Mouse (Mus musculus): Measurements from ENCODE around the gene Ppp2r5d. TPM values are rescaled to one million over a fixed set of nuclear protein-coding genes. Genes with fewer than 3 reads are reported as not detected.

The Ppp2r5d gene
- total RNA-seq, 2 experiments from 2014 or later: 26.9 to 29.1 TPM

DNA sequence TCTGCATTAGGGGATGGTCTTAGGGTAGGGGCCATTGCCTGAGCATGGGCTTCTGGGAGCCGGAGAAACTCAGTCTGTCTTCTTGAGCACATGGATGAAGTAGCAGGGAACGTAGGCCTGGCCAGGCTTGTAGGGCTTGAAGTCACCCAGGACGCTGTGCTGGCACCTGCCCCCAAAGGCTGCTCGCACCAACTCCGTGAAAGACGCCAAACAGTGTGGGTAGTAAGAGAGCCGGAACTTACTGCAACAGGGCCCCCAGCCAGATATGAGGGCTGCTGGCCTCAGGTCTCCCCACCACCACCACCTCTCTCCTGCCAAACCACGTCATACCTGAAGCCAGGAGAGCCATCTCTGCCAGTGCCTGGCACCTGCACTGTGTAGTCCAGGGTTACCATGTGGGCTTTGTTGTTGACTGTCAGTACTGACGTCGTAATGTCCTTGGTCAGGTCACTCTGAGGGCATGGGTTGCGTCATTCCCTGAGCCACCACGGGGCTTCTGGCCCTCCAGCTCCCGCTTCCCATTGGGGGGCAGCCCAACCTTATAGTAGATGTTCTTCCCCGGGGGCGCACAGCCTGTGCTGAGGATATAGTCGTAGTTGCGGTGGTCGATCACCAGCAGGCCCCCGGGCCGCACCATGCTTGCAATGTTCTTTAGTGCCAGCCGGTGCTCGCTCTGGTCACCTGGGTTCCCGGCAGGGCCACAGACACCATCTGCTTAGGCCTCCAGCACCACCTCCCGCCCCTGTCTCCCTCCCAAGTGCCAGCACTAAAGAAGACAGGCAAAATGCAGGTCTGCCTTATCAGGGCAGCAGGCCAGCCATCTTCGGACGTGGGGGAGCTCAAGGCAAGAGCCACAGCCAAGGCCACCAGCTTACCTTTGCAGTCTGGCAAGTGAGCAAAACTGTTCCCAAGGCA is 21.1 kb upstream of the Ppp2r5d start:
- intact Hi-C loops (cut with DNase I; ENCODE audit: low total_unique reads): loop anchor here (5.0 kb wide), 1 partner anchor 199 kb away; no protein-coding TSS in a partner anchor
- no peak for DNase-seq

DNA sequence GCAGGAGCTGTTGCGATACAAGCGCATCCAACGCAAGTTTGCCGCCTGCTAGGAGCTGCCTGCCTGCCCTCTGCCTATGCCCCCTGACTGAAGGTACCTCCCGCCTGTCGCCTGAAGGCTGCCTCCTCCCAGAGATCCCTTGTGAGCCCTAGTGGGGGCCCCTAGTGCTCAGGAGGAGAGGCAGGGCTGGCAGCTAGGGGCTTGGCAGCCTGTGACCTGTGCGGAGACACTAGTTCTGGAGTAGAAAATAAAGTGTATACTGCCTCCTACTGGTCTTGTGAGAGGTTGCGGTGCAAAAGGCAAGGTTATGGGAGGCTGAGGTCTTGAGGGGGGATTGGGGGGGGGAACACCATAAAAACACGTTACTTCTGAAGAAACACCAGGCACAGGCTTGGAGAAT is 20.4 kb upstream of the Ppp2r5d start:
- peak; percentile 41 for DNase-seq
- intact Hi-C loops (cut with DNase I; ENCODE audit: low total_unique reads): loop anchor here (5.0 kb wide), 1 partner anchor 198 kb away; no protein-coding TSS in a partner anchor

DNA sequence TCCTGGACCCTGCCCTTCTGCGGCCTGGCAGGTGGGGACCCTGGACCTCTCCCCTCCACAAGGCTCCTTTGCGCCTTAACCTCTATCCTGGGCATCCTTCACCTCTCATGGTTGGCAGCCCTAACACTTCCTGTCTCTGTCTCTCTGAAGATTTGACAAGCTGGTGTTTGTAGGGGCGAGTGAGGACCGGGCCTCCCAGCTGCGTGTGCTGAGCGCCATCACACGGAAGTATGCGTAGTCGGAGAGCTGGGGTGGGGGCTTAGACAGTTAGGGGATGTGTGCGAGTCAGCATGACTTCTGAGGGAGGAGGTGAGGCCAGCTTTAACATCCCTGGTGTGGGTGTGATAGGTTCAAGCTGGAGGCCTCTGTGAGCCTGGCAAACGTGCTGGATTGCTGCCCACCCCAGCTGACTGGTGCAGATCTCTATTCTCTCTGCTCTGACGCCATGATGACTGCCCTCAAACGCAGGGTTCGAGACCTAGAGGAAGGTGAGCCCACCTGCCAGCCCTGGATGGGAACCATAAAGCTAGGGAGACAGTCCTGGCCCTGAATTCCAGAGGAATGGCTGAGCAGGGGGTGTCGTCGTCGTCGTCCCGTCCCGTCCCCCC is 19.7 kb upstream of the Ppp2r5d start:
- intact Hi-C loops (cut with DNase I; ENCODE audit: low total_unique reads): loop anchor here (5.0 kb wide), 1 partner anchor 197 kb away; no protein-coding TSS in a partner anchor
- DNase-seq: no peak

DNA sequence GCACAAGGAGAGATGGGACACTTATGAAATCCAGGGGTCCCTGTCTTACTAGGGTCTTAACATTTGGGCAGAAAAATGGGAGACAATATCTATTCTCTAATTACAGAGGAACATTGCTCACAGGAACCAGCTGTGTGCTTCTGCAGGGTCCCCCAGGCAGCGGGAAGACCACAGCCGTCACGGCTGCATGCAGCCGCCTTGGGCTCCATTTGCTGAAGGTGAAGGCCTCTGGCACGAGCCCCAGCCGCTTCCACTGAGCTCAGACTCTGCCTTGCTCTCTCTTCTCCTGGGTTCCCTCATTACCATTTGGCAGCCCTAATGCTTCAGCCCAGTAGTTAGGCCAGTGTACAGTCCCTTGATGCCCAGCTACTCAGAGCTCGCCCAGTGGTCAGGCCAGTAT is 16.2 kb upstream of the Ppp2r5d start:
- intact Hi-C loops (cut with DNase I; ENCODE audit: low total_unique reads): no loop called here

DNA sequence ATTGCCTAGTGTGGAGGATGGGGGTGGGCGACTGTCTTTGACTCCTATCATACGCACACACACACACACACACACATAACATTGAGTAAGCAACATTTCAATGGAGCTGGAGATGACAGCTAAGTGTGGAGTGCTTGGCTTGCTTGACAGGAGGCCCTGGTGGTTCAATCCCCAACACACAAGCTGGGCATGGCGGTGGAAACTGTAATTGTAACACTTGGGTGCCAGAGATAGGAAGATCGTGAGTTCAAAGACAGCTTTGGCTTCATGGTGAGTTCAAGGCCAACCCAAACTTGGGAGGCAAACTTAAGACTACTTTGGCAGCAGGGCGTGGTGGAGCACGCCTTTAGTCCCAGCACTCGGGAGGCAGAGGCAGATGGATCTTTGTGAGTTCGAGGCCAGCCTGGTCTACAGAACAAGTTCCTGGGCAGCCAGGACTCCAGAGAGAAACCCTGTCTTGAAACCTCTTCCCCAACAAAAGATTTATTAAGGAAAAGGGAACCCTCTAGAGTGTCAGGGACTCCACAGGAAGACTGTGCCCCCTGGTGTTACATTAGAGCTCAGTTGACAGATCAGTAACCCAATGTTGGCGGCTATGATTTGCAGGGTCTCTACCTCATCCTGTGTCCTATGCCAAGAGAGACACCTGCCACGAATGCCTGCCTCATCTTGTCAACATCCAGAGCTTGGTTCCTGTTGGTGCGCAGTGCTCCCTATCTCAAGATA is 10.0 kb upstream of the Ppp2r5d start:
- no peak for DNase-seq
- intact Hi-C loops (cut with DNase I; ENCODE audit: low total_unique reads): no loop called here

More for the DNA sequence above, 16.2 kb upstream of the Ppp2r5d start:
- DNase-seq: no peak

DNA sequence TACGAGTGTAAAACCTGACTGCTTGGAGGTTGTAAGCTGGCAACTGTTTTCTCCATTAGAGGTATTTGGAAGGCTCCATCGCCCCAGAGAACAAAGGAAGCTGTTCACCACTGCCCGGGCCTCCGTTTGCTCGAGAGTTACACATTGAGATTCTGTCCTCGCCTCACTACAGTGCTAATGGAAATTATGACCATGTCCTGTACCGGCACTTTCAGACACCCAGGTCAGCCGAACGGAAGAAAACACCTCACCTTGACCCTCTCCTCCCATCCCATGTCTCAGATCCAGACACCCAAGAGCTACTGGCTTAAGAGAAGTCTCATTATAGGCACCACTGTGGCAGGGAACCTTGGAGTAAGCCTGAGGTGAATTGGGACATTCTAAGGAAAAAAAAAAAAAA is 8.9 kb upstream of the Ppp2r5d start:
- DNase-seq: no peak
- intact Hi-C loops (cut with DNase I; ENCODE audit: low total_unique reads): no loop called here

DNA sequence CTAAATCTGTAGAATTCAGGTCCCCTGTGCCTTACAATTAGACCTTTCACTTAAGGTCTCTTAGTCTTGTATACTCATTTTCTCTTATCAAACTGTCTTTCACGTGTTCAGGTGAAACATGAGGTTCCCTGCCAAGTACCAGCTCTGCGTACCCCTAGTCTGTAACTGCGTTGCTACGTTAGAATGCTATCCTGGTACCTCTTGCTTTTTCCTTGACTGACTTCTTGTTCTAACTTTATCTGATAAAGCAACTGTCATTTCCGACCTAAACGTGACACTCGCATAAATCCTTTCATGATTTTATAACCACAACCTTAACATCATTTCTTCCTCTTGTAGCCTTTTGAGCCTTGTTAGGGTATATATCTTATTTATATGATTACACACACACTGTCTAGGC is 7.5 kb upstream of the Ppp2r5d start:
- intact Hi-C loops (cut with DNase I; ENCODE audit: low total_unique reads): no loop called here
- no peak for DNase-seq

DNA sequence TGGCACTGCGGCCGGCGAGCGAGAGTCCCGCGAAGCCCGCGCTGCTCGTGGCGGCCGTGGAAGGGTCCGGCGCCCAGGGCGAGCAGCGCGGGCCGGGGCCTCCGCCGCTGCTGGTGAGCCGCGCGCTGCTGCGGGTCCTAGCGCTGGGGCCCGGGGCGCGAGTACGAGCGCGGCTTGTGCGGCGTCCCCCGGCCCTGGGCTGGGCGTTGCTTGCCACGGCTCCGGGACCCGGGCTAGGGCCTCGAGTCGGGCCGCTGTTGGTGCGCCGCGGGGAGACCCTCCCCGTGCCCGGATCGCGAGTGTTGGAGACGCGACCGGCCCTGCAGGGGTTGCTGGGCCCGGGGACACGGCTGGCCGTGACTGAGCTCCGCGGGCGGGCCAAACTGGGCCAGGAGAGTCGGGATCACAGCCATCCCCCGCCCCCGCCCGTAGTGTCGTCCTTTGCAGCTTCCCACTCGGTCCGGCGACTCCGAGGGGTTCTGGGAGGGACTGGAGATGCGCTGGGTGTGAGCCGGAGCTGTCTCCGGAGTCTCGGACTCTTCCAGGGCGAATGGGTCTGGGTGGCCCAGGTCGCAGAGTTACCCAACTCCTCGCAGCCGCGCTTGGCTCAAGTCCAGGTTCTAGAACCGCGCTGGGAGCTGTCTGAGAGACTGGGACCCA is 6.8 kb upstream of the Ppp2r5d start:
- peak; percentile 66 for DNase-seq
- intact Hi-C loops (cut with DNase I; ENCODE audit: low total_unique reads): no loop called here

DNA sequence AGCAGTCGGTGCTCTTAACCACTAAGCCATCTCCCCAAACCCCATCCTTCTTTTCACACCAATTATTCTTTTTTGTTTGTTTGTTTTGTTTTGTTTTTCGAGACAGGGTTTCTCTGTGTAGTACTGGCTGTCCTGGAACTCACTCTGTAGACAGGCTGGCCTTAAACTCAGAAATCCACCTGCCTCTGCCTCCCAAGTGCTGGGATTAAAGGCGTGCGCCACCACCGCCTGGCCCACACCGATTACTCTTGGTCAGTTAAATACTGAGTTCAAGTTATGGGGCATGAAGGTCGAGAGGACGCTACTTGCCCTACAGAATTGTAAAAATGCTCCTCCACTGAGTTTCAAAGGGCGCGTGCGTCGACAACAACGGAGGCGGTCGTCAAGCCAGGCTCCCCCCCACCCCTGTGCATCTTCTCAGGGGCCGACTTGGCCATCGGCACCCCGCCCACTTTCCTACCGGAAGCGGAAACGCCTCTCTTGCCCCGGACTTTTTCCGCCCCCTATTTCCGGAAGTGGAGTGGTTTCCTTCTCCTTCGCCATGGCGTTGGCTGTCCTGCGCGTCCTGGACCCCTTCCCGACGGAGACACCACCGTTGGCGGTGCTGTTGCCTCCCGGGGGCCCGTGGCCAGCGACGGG is 6.2 kb upstream of the Ppp2r5d start, which contains the start of gene Pex6:
Gene Pex6, plus strand, starts transcription at position 505 of the 639 bp plus-strand sequence.
- intact Hi-C loops (cut with DNase I; ENCODE audit: low total_unique reads): no loop called here

DNA sequence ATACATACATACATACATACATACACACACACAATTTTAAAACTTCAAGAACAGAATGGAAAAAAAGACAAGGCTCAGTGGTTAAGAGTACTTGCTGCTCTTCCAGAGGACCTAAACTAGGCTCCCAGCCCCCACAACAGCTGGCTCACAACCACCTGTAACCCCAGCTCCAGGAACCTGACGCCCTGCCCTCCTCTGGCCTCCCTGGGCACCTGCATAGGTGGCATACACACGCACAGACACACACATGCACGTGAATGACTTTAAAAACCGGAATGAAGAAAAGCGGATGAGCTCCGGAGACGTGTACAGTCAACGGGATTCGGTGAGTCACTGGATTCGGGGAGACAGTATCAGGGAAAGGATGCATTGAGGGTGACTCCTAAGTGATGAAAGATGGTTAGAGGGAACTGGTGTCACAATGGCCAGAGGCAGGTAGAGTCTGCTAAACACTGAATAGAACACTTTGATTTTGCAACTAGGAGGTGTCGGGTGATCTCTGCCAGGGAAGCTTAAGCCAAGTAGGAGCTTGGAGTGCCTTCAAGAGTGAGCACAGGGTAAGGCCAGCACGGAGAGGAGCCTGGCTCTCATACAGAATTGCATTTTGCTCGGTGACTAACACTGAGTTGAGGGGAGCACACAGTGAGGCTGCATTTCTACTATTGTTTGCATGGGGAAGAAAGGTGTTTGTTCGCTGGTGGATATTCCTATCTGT is 1.6 kb upstream of the Ppp2r5d start:
- no peak for DNase-seq
- intact Hi-C loops (cut with DNase I; ENCODE audit: low total_unique reads): no loop called here

More for the DNA sequence above, 6.2 kb upstream of the Ppp2r5d start, which contains the start of gene Pex6:
- DNase-seq: peak; percentile 96

DNA sequence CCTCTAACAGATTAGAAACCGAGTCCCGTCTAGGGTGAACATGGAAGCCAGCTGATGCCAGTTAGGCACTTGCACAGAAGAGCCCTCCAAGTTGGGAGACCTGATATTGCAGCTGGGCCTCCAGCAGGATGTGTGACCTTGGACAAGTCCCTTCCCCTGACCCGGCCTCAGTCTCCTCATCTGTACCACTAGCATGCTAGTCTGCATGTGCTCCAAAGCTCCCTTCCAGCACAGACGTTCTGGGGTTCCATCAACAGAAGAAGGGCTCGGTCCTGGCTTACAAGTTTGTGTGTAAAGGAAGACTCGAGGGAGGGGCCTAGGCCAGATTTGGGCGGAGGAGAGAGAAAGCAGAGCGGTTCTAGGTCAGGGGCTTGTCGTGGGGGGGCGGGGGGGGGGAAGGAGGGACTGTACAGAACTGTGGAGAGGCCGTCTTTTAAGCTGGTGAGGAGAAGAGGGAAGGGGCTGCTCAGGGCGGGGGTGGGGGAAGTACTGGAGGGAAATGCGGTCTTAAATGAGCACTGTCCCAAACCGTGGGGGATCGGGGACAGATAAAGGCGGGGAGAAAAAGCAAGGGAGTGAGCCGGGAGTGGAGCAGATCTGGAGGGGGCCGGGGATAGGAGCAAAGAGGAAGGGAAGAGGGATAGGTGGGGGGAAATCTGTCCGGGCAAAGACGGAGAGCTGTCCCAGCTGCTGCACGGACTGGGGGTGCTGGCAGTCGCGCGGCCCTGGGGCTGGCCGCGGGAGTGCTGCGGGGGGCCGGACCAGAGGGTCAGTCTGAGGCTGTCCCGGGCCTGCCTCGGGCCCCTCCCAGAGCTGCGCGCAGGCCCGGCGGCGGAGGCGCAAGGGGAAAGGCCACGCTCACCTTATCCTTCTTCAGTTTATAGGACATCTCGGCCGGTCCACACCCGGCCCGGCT is 682 bp downstream of the Ppp2r5d start:
- intact Hi-C loops (cut with DNase I; ENCODE audit: low total_unique reads): no loop called here
- DNase-seq: no peak

DNA sequence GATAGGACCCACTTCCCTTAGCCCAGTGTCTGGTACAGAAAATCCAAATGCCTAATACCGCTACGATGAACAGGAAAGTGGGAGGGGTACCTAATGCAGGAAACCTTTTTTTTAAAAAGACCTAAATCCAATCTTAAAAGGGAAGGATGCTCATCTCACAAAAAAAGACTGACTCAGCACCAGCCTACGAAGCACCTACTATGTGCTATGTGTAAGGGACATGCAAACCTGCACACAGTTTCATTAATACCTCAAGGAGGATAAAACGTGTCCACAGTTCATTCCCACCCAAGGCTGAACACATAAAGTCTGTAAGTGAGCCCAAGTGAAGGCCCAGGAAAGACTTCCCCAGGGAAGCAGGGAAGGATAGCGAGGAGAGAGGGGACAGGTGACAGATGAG is 2.4 kb downstream of the Ppp2r5d start:
- no peak for DNase-seq
- intact Hi-C loops (cut with DNase I; ENCODE audit: low total_unique reads): no loop called here

DNA sequence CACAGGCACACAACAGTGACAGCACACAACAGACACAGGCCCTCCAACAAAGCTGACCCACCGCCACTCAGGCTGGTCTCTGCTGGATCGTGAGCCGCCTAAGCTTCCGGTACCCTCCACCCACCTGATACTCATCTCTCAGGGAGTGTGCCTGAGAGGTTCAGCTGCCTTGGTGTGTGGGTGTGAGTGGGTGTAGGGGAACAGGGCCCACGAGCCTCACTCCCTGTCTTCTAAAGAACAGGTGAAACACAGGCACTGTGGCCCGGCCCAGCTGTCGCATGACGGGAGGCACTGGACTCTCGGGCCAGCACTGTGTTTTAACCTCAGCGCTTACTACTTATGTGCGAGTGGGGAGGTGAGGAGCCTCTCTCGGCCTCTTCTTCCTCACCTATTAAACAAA is 2.8 kb downstream of the Ppp2r5d start:
- no peak for DNase-seq
- intact Hi-C loops (cut with DNase I; ENCODE audit: low total_unique reads): no loop called here

DNA sequence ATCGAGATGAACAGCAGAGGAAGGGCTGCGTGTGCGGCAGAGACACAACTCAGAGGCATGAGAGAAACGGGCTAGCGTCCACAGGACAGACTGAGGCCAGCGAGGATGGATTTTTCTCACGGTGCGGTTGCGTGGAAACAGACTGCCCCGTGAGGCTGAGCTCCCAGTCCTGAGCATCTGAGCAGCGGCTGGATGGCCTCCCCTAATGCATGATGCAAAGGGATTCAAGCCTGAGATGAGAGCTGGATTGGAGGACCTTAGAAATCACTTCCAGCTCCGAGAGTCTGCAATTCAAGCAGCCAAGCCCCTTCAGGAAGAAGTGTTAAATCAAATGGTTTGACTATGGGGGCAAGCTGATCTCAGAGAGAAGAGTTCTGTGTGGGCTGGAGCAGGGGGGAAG is 3.4 kb downstream of the Ppp2r5d start:
- intact Hi-C loops (cut with DNase I; ENCODE audit: low total_unique reads): no loop called here

DNA sequence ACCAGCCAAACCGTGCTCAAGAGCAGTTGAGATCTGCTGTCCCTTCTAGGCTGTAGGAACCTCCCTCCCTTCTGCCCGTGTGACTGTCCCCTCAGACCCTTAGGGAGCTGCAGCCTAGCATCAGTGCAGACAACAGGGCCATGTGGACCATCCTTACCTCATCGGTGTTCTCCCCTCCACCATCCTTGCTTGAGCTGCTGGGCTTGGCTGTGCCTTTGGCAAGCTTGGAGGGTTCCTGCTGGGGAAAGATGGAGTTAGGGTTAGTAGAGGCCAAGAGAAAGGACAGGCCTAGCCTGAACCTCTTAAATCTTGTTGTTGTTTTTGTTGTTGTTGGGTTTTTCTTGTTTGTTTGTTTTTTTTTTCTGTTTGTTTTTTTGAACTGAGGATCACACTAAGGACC is 5.0 kb downstream of the Ppp2r5d start:
- DNase-seq: no peak
- intact Hi-C loops (cut with DNase I; ENCODE audit: low total_unique reads): no loop called here

More for the DNA sequence above, 3.4 kb downstream of the Ppp2r5d start:
- peak; percentile 4 for DNase-seq

DNA sequence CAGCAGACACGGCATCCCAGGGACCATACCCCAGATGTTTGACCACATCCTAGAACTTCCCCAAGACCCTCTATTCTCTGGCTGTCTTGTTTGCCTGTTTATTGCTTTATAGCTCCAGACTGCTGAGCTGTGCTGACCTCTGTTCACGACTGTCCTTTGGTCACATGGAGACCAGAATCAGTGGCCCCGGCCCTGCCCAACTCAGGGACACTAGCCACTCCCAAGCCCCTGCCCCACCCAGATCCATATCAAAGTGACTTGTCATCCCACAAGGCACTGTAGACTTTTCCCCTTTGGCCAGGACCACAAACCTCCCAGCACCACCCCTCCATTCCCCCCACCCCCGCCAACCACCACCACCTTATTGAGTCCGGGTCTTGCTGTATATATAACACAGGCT is 5.7 kb downstream of the Ppp2r5d start:
- intact Hi-C loops (cut with DNase I; ENCODE audit: low total_unique reads): no loop called here
- no peak for DNase-seq

DNA sequence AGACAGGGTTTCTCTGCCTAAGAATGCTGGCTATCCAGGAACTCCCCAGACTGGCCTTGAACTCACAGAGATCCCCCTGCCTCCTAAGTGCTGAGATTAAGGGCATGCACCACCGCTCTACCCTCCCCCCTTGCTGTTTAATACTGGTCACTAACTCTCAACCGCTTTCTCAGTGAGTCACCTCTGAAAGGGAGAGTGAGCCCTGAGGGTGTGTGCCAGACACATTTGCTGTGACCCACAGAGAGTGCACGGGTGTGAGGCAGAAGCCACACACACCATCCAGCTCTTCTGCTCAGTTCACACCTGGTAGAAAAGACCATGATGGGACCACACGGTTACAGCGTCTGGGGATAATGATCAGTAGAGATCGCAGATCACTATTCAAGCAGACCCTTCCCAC is 6.4 kb downstream of the Ppp2r5d start:
- no peak for DNase-seq
- intact Hi-C loops (cut with DNase I; ENCODE audit: low total_unique reads): no loop called here
